Mouse (Mus musculus) bone marrow macrophage, adult 2 months (primary cell): ENCODE measurements at regions not wholly inside any gene's neighbourhood (a gene's known extent, or its start where the extent isn't known, plus 50 kb on each side); places are given as distances from the start of the nearest gene placed in this dataset.

ENCODE experiments used
- CTCF ChIP-seq: IDR thresholded peaks from 2 replicates; pipeline ENCODE4 v1.5.1; 2012; ENCODE audit warnings: low read depth, mild to moderate bottlenecking, low read length, moderate library complexity
- POLR2A ChIP-seq: IDR thresholded peaks from 2 replicates; pipeline ENCODE4 v1.6.1; 2012; ENCODE audit warnings: mild to moderate bottlenecking, low read depth, low read length, borderline replicate concordance

DNA sequence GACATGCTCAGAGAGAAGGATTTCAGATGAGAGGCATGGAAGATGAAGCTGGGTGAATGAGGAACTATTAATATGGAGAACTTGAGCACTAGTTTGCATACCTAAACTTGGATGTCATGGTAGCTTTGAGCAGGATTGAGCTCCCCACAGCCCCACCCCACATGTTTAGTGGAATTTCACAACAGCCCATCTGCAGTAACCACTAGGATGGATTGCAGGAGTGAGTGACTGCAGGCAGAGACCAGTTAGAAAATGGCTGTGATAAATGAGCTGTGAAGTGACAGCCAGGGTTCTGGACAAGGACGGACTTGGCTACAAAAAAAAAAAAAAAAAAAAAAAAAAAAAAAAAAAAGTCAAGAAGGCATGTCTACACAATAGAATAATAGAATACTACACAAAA, 173.9 kb upstream of the Rbms1 start:
- TF ChIP-seq POLR2A, result no peak
- no peak for TF ChIP-seq CTCF
